Mouse (Mus musculus): ENCODE results near the gene Ikzf3. TPM values are rescaled to one million over a fixed set of nuclear protein-coding genes. Genes with fewer than 3 reads are reported as not detected.

Gene Ikzf3
- polyA plus RNA-seq, 1 experiment: 104 TPM

DNA sequence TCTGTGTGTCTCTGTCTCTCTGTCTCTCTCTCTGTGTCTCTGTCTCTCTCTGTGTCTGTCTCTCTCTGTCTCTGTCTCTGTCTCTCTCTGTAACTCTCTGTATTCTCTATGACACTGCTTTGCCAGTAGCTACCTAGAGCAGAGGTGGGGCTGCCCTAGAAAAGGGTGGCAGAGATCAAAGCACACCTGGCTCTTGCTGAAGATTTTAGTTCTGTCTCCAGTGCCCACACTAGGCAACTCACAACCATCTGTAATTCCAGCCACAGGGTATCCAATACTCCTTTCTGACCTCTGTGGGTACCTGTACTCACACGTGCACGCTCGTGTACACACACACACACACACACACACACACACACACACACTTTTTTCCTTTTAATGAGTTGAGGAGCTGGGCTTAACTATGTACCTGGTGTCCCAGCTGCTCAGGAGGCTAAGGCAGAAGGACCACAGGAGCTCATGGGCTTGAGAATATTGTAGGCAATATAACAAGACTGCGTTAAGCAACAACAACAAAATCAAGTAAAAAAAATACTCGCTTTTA is 50.6 kb downstream of the Ikzf3 start:
- DNase-seq (ENCODE audit: low read depth in 1 of 2, low spot score in 2 of 2): no peak
- Histone ChIP-seq H3K27ac (ENCODE audit: insufficient read depth, low read length) (peak overlapping the region; percentile 96), H3K4me1 (ENCODE audit: control insufficient read depth, insufficient read depth, insufficient read length) (peaks cover 46% of the 10 kb centered on the region; the same call in 1 of the 2 replicates), H3K4me3 (ENCODE audit: extremely low read depth, insufficient read depth, insufficient read length) (no peak overlapping the region), H3K36me3 (ENCODE audit: control insufficient read depth, insufficient read depth, low read length) (0 out of 2 replicates have a peak, but pooled peaks cover 1% of the 10 kb centered on the region), H3K27me3 (ENCODE audit: control insufficient read depth, insufficient read depth, low read length) (no peaks in the 10 kb centered on the region)
- TF ChIP-seq CTCF (IDR thresholded peaks at IDR 0.05; ENCODE audit: extremely low read depth, insufficient read depth, insufficient read length, insufficient replicate concordance): no peak
- no peak for TF ChIP-seq POLR2A (IDR thresholded peaks at IDR 0.05; ENCODE audit: low read depth, low read length)
- WGBS: 75% methylated on average over 5 of the region's 5 CpGs

DNA sequence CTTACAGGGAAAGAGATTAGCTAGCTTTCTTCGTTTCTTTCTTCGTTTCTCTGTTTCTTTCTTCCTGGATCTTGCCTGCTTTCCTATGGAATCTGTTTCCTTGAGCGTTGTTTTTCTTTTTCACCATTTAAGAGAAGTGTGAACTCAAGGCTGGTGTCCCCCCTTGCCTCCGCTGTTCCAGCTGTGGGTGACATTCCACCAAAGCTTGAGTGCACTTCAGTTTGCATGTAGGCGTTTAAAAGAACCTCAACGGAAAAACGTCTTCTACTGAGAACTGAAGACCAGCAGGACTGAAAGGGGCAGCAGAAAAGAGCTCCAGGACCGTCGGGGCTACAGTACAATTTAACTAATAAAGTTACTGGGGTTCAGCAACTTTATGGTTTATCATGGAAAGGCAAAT is 52.4 kb downstream of the Ikzf3 start:
- WGBS: 25% methylated on average over 9 of the region's 9 CpGs
- Histone ChIP-seq H3K4me1 (ENCODE audit: control insufficient read depth, insufficient read depth, insufficient read length) (peaks cover 46% of the 10 kb centered on the region; the same call in 1 of the 2 replicates), H3K27me3 (ENCODE audit: control insufficient read depth, insufficient read depth, low read length) (no peaks in the 10 kb centered on the region), H3K36me3 (ENCODE audit: control insufficient read depth, insufficient read depth, low read length) (peaks cover 15% of the 10 kb centered on the region), H3K4me3 (ENCODE audit: extremely low read depth, insufficient read depth, insufficient read length) (no peak overlapping the region), H3K27ac (ENCODE audit: insufficient read depth, low read length) (peak overlapping the region; percentile 96)
- no peak for TF ChIP-seq POLR2A (IDR thresholded peaks at IDR 0.05; ENCODE audit: low read depth, low read length)
- no peak for TF ChIP-seq CTCF (IDR thresholded peaks at IDR 0.05; ENCODE audit: extremely low read depth, insufficient read depth, insufficient read length, insufficient replicate concordance)
- no peak for DNase-seq (ENCODE audit: low read depth in 1 of 2, low spot score in 2 of 2)

DNA sequence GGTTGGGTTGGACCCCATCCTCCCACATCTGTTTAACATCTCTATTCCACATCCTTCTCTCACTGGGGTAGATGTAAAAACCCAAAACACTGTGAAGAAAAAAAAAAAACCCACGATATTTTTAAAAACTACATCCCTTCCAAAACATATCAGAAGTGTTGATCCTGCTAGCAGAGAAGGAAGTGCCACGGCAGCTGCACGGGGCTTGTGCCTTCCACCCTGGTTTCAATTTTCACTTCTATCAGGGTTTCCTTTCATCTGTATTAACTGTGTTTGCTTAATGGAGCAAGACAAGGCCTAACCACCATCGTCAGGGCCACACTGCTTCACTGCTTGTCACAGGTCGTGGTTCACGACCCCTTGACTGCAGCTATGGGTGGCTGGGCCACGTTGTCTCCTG is 52.9 kb downstream of the Ikzf3 start:
- Histone ChIP-seq H3K27me3 (ENCODE audit: control insufficient read depth, insufficient read depth, low read length) (no peaks in the 10 kb centered on the region), H3K27ac (ENCODE audit: insufficient read depth, low read length) (peak overlapping the region; percentile 96), H3K36me3 (ENCODE audit: control insufficient read depth, insufficient read depth, low read length) (peaks cover 18% of the 10 kb centered on the region), H3K4me1 (ENCODE audit: control insufficient read depth, insufficient read depth, insufficient read length) (peaks cover 46% of the 10 kb centered on the region; the same call in 1 of the 2 replicates), H3K4me3 (ENCODE audit: extremely low read depth, insufficient read depth, insufficient read length) (peak overlapping the region; percentile 34)
- TF ChIP-seq CTCF (IDR thresholded peaks at IDR 0.05; ENCODE audit: extremely low read depth, insufficient read depth, insufficient read length, insufficient replicate concordance) (no peak), POLR2A (IDR thresholded peaks at IDR 0.05; ENCODE audit: low read depth, low read length) (no peak)
- WGBS: 6% methylated on average over 7 of the region's 7 CpGs
- DNase-seq (ENCODE audit: low read depth in 1 of 2, low spot score in 2 of 2): peak in 1 of 2 experiments; percentile 56

DNA sequence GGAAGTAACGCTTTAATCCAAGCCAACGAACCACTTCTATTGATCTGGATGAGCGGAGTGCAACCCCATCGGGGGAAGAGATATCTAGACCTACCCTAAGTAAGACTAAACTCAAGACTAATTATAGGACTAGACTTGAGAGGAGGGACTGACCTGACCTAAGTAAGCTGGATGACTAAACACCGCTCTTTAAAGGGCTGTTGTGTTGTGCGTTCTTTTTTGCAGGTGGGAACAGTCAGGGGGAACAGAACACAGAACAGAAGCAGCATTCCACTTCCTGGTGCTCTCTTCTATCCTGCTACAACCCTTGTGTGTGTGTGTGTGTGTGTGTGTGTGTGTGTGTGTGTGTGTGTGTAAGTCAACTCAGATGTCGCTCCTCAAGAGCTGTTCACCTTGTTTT is 54.3 kb downstream of the Ikzf3 start:
- peaks cover 19% of the 10 kb centered on the region for H3K36me3 ChIP-seq (ENCODE audit: control insufficient read depth, insufficient read depth, low read length)
- peak overlapping the region; percentile 86 for H3K27ac ChIP-seq (ENCODE audit: insufficient read depth, low read length)
- TF ChIP-seq POLR2A (IDR thresholded peaks at IDR 0.05; ENCODE audit: low read depth, low read length): no peak
- TF ChIP-seq CTCF (IDR thresholded peaks at IDR 0.05; ENCODE audit: extremely low read depth, insufficient read depth, insufficient read length, insufficient replicate concordance): no peak
- H3K4me1 ChIP-seq (ENCODE audit: control insufficient read depth, insufficient read depth, insufficient read length): peaks cover 41% of the 10 kb centered on the region; the same call in 1 of the 2 replicates
- H3K4me3 ChIP-seq (ENCODE audit: extremely low read depth, insufficient read depth, insufficient read length): no peak overlapping the region
- DNase-seq (ENCODE audit: low read depth in 1 of 2, low spot score in 2 of 2): no peak
- no peaks in the 10 kb centered on the region for H3K27me3 ChIP-seq (ENCODE audit: control insufficient read depth, insufficient read depth, low read length)
- WGBS: 32% methylated on average over 7 of the region's 7 CpGs

DNA sequence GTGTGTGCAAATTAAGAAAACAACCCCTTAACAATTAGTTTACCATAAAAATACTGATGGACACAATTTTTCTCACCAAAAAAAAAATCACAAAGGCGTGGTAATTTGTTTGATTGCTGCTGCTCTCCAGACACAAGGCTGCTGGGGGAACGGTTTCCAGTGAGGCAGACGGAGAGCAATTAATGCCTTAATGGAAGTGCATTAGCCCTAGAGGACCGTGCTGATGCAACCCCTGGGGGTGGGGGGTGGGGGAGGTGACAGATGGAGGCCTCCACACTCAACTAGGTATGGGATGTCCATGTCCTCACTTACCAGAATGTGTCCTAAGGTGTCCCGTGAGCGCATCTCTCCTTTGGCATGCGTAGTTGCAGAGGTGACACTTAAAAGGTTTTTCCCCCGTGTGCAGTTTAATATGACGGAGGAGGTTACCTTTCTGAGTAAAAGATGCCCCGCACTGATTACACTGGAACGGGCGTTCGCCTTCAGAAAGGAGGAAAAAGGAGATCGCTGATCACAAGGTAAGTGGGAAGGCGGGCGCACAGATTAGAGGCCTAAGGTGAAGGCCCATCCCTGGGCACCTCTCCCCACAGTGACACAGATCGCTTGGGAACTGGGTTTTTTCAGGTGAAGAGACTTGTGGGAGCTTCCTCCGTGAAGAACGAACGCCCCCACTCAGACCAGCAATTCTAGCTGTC is 57.1 kb downstream of the Ikzf3 start:
- Histone ChIP-seq H3K36me3 (ENCODE audit: control insufficient read depth, insufficient read depth, low read length) (peaks cover 36% of the 10 kb centered on the region), H3K27ac (ENCODE audit: insufficient read depth, low read length) (no peak overlapping the region), H3K27me3 (ENCODE audit: control insufficient read depth, insufficient read depth, low read length) (no peaks in the 10 kb centered on the region), H3K4me3 (ENCODE audit: extremely low read depth, insufficient read depth, insufficient read length) (no peak overlapping the region), H3K4me1 (ENCODE audit: control insufficient read depth, insufficient read depth, insufficient read length) (peaks cover 19% of the 10 kb centered on the region; the same call in 1 of the 2 replicates)
- TF ChIP-seq CTCF (IDR thresholded peaks at IDR 0.05; ENCODE audit: extremely low read depth, insufficient read depth, insufficient read length, insufficient replicate concordance) (no peak), POLR2A (IDR thresholded peaks at IDR 0.05; ENCODE audit: low read depth, low read length) (no peak)
- DNase-seq (ENCODE audit: low read depth in 1 of 2, low spot score in 2 of 2): no peak
- WGBS: 86% methylated on average over 20 of the region's 20 CpGs

DNA sequence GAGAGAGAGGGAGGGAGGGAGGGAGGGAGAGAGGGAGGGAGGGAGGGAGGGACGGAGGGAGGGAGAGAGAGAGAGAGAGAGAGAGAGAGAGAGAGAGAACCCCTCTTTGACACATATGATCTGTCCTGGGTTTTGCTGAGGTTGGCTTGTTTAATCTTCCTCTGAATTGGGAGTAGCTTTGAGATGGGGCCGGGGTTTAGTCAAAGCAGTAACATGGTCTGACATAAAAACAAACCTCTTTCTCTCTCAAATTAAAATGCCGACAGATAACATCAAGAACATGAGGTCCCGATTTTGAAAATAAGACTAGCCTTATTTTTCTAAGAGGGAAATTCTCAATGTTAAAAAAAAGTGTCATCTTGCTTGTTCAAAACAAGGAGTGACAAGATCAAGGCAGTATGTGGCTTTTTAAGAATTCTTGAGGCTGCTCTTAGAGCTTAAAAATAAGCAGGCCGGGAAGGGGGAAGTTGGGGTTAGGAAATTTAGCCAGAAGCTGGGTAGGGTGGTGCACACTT is 58.2 kb downstream of the Ikzf3 start:
- H3K36me3 ChIP-seq (ENCODE audit: control insufficient read depth, insufficient read depth, low read length): peaks cover 39% of the 10 kb centered on the region
- no peak for TF ChIP-seq CTCF (IDR thresholded peaks at IDR 0.05; ENCODE audit: extremely low read depth, insufficient read depth, insufficient read length, insufficient replicate concordance)
- no peak for TF ChIP-seq POLR2A (IDR thresholded peaks at IDR 0.05; ENCODE audit: low read depth, low read length)
- no peaks in the 10 kb centered on the region for H3K27me3 ChIP-seq (ENCODE audit: control insufficient read depth, insufficient read depth, low read length)
- DNase-seq (ENCODE audit: low read depth in 1 of 2, low spot score in 2 of 2): no peak
- peak overlapping the region; percentile 7; the same call in 1 of the 2 replicates for H3K27ac ChIP-seq (ENCODE audit: insufficient read depth, low read length)
- H3K4me1 ChIP-seq (ENCODE audit: control insufficient read depth, insufficient read depth, insufficient read length): peaks cover 12% of the 10 kb centered on the region; the same call in 1 of the 2 replicates
- H3K4me3 ChIP-seq (ENCODE audit: extremely low read depth, insufficient read depth, insufficient read length): no peak overlapping the region
- WGBS: 49% methylated on average over 4 of the region's 5 CpGs

Measured in spleen, adult 2 months (tissue).